Mouse (Mus musculus) heart, embryonic 15.5 days (tissue): ENCODE measurements at regions not wholly inside any gene's neighbourhood (a gene's known extent, or its start where the extent isn't known, plus 50 kb on each side); places are given as distances from the start of the nearest gene placed in this dataset.

Experiments used
- ATAC-seq: fragments of 200-750 bp; cut with Nextera tagmentation; replicated peaks from 2 replicates; pipeline ENCODE4 v1.8.0; 2017; ENCODE audit warnings: low read depth, moderate TSS enrichment; ENCODE audit not compliant: insufficient number of reproducible peaks, insufficient read depth, low FRiP score
- H3K27ac ChIP-seq: fragments of 300-500 bp; sonication (generic); 2 replicates; pipeline ENCODE4 v1.5.1; 2015; ENCODE audit warnings: mild to moderate bottlenecking, inconsistent platforms
- H3K27me3 ChIP-seq: fragments of 300-500 bp; sonication (generic); 2 replicates; pipeline ENCODE4 v1.6.1; 2015; ENCODE audit warnings: inconsistent platforms
- H3K36me3 ChIP-seq: fragments of 300-500 bp; sonication (generic); 2 replicates; pipeline ENCODE4 v1.6.1; 2015; ENCODE audit warnings: mild to moderate bottlenecking, inconsistent platforms
- H3K4me1 ChIP-seq: fragments of 300-500 bp; sonication (generic); replicated peaks from 2 replicates; pipeline ENCODE4 v1.6.1; 2015; ENCODE audit warnings: inconsistent platforms
- H3K4me2 ChIP-seq: fragments of 300-500 bp; sonication (generic); 2 replicates; pipeline ENCODE4 v1.6.1; 2015; ENCODE audit warnings: inconsistent platforms, mild to moderate bottlenecking, moderate library complexity
- H3K4me3 ChIP-seq: fragments of 300-500 bp; sonication (generic); 2 replicates; pipeline ENCODE4 v1.5.1; 2015; ENCODE audit warnings: mild to moderate bottlenecking, inconsistent platforms
- H3K9ac ChIP-seq: fragments of 300-500 bp; sonication (generic); 2 replicates; pipeline ENCODE4 v1.6.1; 2015; ENCODE audit warnings: mild to moderate bottlenecking, inconsistent platforms
- H3K9me3 ChIP-seq: fragments of 300-500 bp; sonication (generic); replicated peaks from 2 replicates; pipeline ENCODE4 v1.6.1; 2016; ENCODE audit warnings: inconsistent platforms
- WGBS: fragments of 180-500 bp; shearing (Covaris S2); methylation state at CpG from one replicate; pipeline ENCODE4 v1.1.7; 2015; ENCODE audit warnings: mixed read lengths; 5-methylcytosine and 5-hydroxymethylcytosine counted together

DNA sequence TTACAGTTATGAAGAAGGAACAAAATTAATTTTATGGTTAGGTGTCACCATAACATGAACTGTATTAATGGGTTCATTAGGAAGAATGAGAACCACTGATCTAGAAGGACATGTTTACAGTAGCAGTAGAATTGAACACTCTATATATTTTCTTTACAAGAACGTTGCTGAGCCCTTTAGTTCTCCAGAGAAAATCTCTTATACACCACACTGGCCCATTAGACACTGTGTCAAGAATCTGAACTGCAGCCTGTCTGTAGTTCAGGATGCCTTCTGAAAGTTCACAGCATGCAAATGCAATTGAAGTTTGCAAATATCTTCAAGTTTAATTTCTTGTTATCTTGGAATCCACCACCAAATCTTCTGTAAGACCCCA, 307.6 kb downstream of the Phf14 start:
- no peaks in the 10 kb centered on the region for H3K36me3 ChIP-seq
- H3K27me3 ChIP-seq: no peaks in the 10 kb centered on the region
- no peak overlapping the region for H3K9ac ChIP-seq
- H3K4me2 ChIP-seq: no peak overlapping the region
- WGBS: 39% methylated on average over 1 of the region's 1 CpGs
- H3K4me1 ChIP-seq: no peaks in the 10 kb centered on the region
- no peak overlapping the region for H3K27ac ChIP-seq
- ATAC-seq: no peak
- H3K4me3 ChIP-seq: no peak overlapping the region
- 0 out of 2 replicates have a peak, but pooled peaks cover 4% of the 10 kb centered on the region for H3K9me3 ChIP-seq

DNA sequence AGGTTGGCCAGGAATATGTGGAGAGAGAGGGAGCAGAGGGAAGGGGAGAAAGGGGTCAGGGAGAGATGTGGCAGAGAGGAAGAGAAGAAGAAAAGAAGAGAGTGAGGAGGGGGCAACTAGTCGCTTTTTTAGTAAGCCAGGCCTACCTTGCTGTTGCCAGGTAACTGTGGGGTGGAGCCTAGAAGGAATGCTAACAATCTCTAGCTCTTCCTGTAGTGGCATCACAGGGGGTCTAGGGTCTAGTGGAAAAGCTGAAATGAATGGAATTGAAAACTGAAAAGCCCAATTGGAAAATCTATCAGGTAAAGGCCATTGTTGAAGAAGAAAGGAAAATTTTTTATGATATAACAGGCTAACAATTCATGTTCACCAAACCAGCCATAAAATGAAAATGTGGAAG, 336.5 kb downstream of the Phf14 start:
- ATAC-seq: no peak
- Histone ChIP-seq H3K9ac (no peak overlapping the region), H3K36me3 (no peaks in the 10 kb centered on the region), H3K4me3 (no peak overlapping the region), H3K4me1 (no peaks in the 10 kb centered on the region), H3K4me2 (no peak overlapping the region), H3K27me3 (no peaks in the 10 kb centered on the region), H3K9me3 (no peaks in the 10 kb centered on the region), H3K27ac (no peak overlapping the region)
- WGBS: 22% methylated on average over 1 of the region's 1 CpGs

DNA sequence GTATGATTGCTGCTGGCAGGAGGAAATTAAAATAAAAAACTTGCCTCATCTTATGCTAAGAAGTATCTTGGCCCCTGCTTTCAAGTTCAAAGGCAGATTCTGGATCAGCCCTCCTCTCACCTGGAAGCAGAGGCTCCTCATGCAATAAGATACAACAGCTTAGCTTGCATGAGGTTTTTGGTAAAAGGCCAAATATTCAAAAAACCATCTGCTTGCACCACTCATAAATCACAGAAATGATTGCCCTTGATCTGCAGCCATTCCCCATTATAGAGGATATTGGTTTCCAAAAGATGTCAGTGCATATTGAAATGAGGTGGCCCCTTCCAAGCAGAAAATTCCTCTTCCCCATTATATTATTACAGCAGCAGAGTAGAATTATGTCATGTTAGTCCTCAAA, 340.4 kb downstream of the Phf14 start:
- Histone ChIP-seq H3K9ac (no peak overlapping the region), H3K4me3 (no peak overlapping the region), H3K4me2 (no peak overlapping the region), H3K27me3 (no peaks in the 10 kb centered on the region), H3K4me1 (no peaks in the 10 kb centered on the region), H3K36me3 (no peaks in the 10 kb centered on the region), H3K9me3 (no peaks in the 10 kb centered on the region), H3K27ac (no peak overlapping the region)
- no peak for ATAC-seq

DNA sequence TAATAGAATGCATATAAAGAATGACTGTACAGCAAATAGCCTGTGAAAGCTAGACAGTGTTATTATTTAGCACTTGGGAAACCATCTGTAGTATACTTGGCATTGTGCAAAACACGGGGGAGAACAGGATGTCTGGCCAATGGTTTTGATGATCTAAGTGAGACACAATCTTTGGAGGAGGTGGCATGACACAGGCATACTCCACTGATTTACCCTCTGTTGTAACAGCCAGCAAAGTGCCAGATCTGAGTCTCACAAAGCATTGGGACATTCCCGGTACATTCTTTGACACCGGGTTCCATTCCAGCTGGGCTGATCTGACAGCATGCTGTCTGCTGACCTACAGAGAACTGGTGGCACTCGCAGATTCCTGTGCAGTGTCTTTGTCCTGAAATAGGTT, 341.0 kb downstream of the Phf14 start:
- no peak overlapping the region for H3K4me2 ChIP-seq
- no peak overlapping the region for H3K4me3 ChIP-seq
- H3K9ac ChIP-seq: no peak overlapping the region
- H3K9me3 ChIP-seq: no peaks in the 10 kb centered on the region
- WGBS: 57% methylated on average over 4 of the region's 4 CpGs
- H3K27ac ChIP-seq: no peak overlapping the region
- no peaks in the 10 kb centered on the region for H3K27me3 ChIP-seq
- no peak for ATAC-seq
- no peaks in the 10 kb centered on the region for H3K36me3 ChIP-seq
- no peaks in the 10 kb centered on the region for H3K4me1 ChIP-seq

DNA sequence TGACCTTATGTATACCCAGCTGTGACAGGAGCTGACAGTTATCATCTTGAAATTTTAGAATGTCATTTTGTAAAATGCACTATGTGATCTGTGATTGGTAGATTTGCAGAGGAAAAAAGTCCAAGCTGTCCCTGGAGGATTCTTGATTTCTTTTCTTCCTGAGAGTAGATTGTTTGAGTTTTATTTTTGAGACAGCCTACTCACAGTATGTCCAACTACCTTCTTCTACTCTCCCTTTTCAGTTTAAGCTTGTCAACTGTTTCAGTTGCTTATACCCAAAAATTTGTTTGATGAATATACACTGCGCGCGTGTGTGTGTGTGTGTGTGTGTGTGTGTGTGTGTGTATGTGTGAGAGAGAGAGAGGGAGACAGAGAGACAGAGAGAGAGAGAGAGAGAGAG, 346.9 kb downstream of the Phf14 start:
- 94% methylated on average over 3 of the region's 3 CpGs for WGBS
- no peaks in the 10 kb centered on the region for H3K4me1 ChIP-seq
- H3K36me3 ChIP-seq: no peaks in the 10 kb centered on the region
- H3K4me3 ChIP-seq: no peak overlapping the region
- H3K27ac ChIP-seq: no peak overlapping the region
- no peak overlapping the region for H3K4me2 ChIP-seq
- no peaks in the 10 kb centered on the region for H3K9me3 ChIP-seq
- H3K27me3 ChIP-seq: no peaks in the 10 kb centered on the region
- no peak for ATAC-seq
- no peak overlapping the region for H3K9ac ChIP-seq

DNA sequence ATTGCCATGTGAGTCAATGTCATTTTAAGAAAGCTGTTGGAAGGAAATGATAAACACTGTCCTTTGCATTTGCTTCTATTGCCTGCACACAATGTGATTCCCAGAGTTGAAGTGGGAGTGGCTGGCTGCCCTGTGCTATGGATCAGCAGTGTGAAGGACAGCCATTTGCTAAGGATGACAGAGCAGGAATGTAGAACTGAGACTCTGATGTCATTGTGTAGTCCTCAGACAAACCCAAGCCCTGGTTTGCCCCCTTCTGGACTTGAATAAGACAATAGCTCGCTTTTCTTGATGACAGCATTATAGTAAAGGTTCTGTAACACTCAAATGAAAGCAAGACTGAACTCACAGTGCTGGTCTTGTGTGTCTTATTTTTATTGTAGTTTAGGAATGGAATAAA, 347.8 kb downstream of the Phf14 start:
- no peak for ATAC-seq
- H3K4me1 ChIP-seq: no peaks in the 10 kb centered on the region
- H3K9me3 ChIP-seq: no peaks in the 10 kb centered on the region
- no peaks in the 10 kb centered on the region for H3K36me3 ChIP-seq
- H3K4me2 ChIP-seq: no peak overlapping the region
- WGBS: 62% methylated on average over 1 of the region's 1 CpGs
- no peak overlapping the region for H3K27ac ChIP-seq
- H3K4me3 ChIP-seq: no peak overlapping the region
- no peak overlapping the region for H3K9ac ChIP-seq
- no peaks in the 10 kb centered on the region for H3K27me3 ChIP-seq

DNA sequence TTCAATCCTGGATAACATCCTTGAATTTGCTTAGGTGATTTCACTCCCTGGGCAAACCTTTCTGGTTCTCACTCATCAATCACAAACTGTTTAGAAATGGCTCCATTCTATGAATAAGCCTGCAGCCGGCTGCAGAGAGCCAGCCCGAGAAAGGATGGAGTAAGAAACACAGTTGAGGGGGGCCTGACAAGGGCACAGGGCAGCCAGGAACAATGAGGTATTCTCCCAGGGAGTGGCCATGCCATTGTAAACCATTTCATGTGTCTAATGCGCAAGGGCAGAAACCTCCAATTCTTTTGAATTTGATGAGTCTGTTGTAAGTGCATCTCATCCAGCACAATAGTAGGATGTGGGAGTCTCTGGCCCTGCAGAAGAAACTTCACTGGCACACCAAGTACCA, 350.7 kb downstream of the Phf14 start:
- WGBS: 75% methylated on average over 3 of the region's 3 CpGs
- no peaks in the 10 kb centered on the region for H3K27me3 ChIP-seq
- no peaks in the 10 kb centered on the region for H3K9me3 ChIP-seq
- H3K36me3 ChIP-seq: no peaks in the 10 kb centered on the region
- no peaks in the 10 kb centered on the region for H3K4me1 ChIP-seq
- no peak overlapping the region for H3K4me3 ChIP-seq
- no peak overlapping the region for H3K4me2 ChIP-seq
- no peak overlapping the region for H3K9ac ChIP-seq
- ATAC-seq: no peak
- no peak overlapping the region for H3K27ac ChIP-seq

DNA sequence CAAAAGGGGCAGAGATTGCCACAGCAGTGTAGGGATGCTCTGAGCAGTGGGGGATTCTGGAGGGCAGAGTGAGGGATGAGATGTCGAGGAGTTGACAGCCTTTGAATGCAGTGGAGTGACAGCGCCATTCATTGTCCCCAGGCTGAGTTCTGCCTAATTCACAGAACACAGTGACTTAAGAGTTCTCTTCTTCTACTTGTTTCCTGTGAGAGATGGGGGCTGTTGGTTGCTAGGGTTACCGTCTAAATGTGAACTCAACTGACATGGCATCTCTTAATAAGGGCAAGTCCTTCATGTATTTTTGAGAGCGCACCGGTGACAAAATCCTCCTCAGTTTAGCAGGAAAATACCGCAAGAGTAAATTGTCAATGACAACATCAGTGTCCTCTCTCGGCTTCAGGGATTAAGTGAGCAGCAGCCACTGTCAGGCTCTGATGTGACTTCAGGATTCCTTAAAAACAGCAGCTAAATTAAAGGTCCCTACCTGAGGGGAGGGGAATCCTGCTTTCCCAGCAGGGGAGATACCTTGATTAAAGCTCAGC, 351.4 kb downstream of the Phf14 start:
- no peak overlapping the region for H3K27ac ChIP-seq
- no peaks in the 10 kb centered on the region for H3K4me1 ChIP-seq
- H3K9ac ChIP-seq: no peak overlapping the region
- H3K36me3 ChIP-seq: no peaks in the 10 kb centered on the region
- WGBS: 62% methylated on average over 7 of the region's 7 CpGs
- no peaks in the 10 kb centered on the region for H3K9me3 ChIP-seq
- H3K4me2 ChIP-seq: no peak overlapping the region
- ATAC-seq: no peak
- no peak overlapping the region for H3K4me3 ChIP-seq
- no peaks in the 10 kb centered on the region for H3K27me3 ChIP-seq

DNA sequence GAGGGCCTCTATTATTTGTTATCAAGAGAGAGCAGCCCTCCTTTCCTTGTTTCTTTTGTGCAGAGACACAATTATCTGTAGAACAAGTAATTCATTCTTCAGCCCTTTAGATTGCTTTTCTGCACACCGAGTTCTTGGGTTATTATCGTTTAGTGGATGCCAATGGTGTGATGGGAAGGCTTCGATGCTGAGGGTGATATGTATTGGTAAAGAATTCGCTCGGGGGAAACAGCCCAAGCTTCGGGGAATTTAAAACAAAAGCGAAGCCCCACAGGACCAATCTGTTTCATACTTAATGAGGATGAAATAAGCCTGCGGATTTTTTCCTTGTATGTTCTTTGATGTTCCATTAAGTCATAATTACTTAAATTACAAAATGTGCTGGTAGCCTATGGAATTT, 352.0 kb downstream of the Phf14 start:
- no peak overlapping the region for H3K4me2 ChIP-seq
- H3K27ac ChIP-seq: no peak overlapping the region
- no peaks in the 10 kb centered on the region for H3K4me1 ChIP-seq
- 73% methylated on average over 8 of the region's 8 CpGs for WGBS
- no peaks in the 10 kb centered on the region for H3K27me3 ChIP-seq
- no peak overlapping the region for H3K4me3 ChIP-seq
- no peak overlapping the region for H3K9ac ChIP-seq
- no peaks in the 10 kb centered on the region for H3K36me3 ChIP-seq
- no peak for ATAC-seq
- no peaks in the 10 kb centered on the region for H3K9me3 ChIP-seq

DNA sequence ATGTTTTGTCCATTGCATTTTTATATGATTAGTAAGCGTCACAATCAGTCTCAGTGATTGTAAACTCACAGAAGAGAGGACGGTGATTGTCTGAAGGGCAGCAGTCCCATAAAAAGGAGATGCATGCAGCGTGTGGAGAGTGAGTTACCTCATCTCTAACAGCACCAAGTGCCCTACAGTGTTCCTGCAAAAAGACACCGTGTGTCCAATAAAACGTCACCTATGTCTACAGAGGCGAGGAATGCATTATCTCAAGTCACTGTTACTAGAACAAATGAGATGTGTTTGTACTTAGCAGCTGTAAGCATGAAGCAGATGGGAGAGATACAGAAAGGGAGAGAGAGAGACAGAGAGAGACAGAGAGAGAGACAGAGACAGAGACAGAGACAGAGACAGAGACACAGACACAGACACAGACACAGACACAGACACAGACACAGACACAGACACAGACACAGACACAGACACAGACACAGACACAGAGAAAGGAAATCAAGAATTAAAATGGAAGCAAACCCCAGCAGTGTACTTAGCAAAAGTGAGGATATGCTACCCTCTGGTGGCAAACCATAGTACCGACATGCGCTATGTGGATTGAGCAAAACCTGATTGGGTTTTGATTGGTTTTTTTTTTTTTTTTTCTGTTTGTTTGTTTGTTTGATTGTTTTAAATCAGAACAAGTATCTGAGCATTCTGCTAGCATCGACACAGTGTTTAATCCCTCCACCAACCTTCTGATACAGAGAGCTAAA, 352.9 kb downstream of the Phf14 start:
- Histone ChIP-seq H3K9me3 (no peaks in the 10 kb centered on the region), H3K9ac (no peak overlapping the region), H3K27me3 (no peaks in the 10 kb centered on the region), H3K27ac (no peak overlapping the region), H3K4me3 (no peak overlapping the region), H3K36me3 (no peaks in the 10 kb centered on the region), H3K4me2 (0 out of 2 replicates have a peak overlapping the region, but pooled peaks have one; percentile 15), H3K4me1 (no peaks in the 10 kb centered on the region)
- ATAC-seq: no peak; the same call in 1 of the 2 replicates
- 36% methylated on average over 9 of the region's 9 CpGs for WGBS
